ENCODE assay signal across 28 mouse cellular contexts in the genomic region with DNA sequence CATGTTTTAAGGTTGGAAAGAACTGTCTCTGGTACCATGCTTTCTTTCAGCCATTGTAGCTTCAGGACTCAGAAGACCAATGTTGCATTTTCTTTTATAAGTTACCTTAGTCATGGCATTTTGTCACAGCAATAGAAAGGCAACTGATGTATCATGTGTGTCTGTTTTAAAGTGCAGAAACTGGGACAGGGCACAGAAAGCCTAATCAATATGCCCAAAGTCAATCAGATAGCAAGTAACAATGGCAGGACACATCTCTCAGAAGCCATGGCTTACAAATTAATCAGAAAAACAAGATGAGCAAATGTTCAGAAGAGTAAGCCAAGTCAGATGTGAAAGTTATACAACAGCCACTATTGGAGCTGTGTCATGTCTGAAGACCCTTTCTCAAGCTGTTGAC.
"Had no signal": no experiment of that assay in that cellular context is flagged by ENCODE, and none has a peak within 500 bp of the region (broad histone marks: within the 10 kb centered on the region; RNA-seq: fewer than 3 reads in every experiment).

No protein-coding gene starts in this region.

- H3K36me3 ChIP-seq: limb, embryonic 10.5 days; limb, embryonic 12.5 days; limb, embryonic 13.5 days; limb, embryonic 15.5 days; liver, embryonic 12.5 days; liver, embryonic 13.5 days; liver, embryonic 15.5 days; lung, embryonic 15.5 days; midbrain, embryonic 10.5 days; midbrain, embryonic 12.5 days; midbrain, embryonic 13.5 days; midbrain, embryonic 15.5 days; neural tube, embryonic 12.5 days had no signal

- H3K4me1 ChIP-seq: limb, embryonic 15.5 days; liver, embryonic 12.5 days; liver, embryonic 13.5 days; liver, embryonic 15.5 days; lung, embryonic 15.5 days; megakaryocyte, embryonic 14.5 days; midbrain, embryonic 15.5 days had no signal

- H3K9ac ChIP-seq: limb, embryonic 12.5 days; limb, embryonic 13.5 days; limb, embryonic 15.5 days; liver, embryonic 12.5 days; liver, embryonic 13.5 days; liver, embryonic 14.5 days; liver, embryonic 15.5 days; liver, postnatal 0 days; lung, embryonic 14.5 days; lung, embryonic 15.5 days; midbrain, embryonic 12.5 days; midbrain, embryonic 13.5 days; midbrain, embryonic 15.5 days; neural tube, embryonic 12.5 days had no signal

- H3K27me3 ChIP-seq: limb, embryonic 13.5 days; limb, embryonic 15.5 days; liver, embryonic 12.5 days; liver, embryonic 13.5 days; liver, embryonic 15.5 days; lung, embryonic 15.5 days; megakaryocyte, embryonic 14.5 days; midbrain, embryonic 12.5 days; midbrain, embryonic 13.5 days; midbrain, embryonic 15.5 days; neural tube, embryonic 12.5 days had no signal

- DNase-seq: left cerebral cortex, postnatal 4 days; liver, embryonic 13.5 days; liver, postnatal 0 days; lung, adult 18-20 months; lung, adult 2 months; lung, embryonic 14.5 days; lung, postnatal 10 days; lung, postnatal 14 days; lung, postnatal 36 days; lung, postnatal 4 days; midbrain, embryonic 14.5 days had no signal

- H3K4me3 ChIP-seq: left cerebral cortex, adult 2 months; limb, embryonic 10.5 days; limb, embryonic 12.5 days; limb, embryonic 13.5 days; limb, embryonic 15.5 days; liver, embryonic 12.5 days; liver, embryonic 13.5 days; liver, embryonic 15.5 days; lung, embryonic 15.5 days; midbrain, embryonic 10.5 days; midbrain, embryonic 12.5 days; midbrain, embryonic 13.5 days; midbrain, embryonic 15.5 days; myocyte; neural tube, embryonic 12.5 days had no signal

- H3K27ac ChIP-seq: left cerebral cortex, adult 2 months; limb, embryonic 10.5 days; limb, embryonic 12.5 days; limb, embryonic 13.5 days; limb, embryonic 15.5 days; liver, embryonic 12.5 days; liver, embryonic 13.5 days; liver, embryonic 14.5 days; liver, embryonic 15.5 days; lung, embryonic 15.5 days; macrophage; midbrain, embryonic 10.5 days; midbrain, embryonic 12.5 days; midbrain, embryonic 13.5 days; midbrain, embryonic 15.5 days; neural tube, embryonic 12.5 days had no signal
